Mouse (Mus musculus) megakaryocyte, embryonic 14.5 days (primary cell): Measurements from ENCODE around the gene Nfya.

Experiments used
- FLI1 ChIP-seq: IDR thresholded peaks from 2 replicates; pipeline ENCODE4 v1.6.1; 2012; ENCODE audit warnings: low read length, inconsistent platforms, mixed read lengths
- GATA1 ChIP-seq: IDR thresholded peaks from 3 replicates; pipeline ENCODE4 v1.6.1; 2012; ENCODE audit warnings: mixed read lengths, low read length, inconsistent platforms, borderline replicate concordance

- TF ChIP-seq GATA1 (no peak), FLI1 (no peak)
Measured at GRCm38 (mm10) chr17:48424237-48424636, 14.5 kb upstream of the Nfya start.
